Mouse (Mus musculus): ENCODE measurements around the gene Fam124b.

The Fam124b gene

GRCm38 (mm10) chr1:80177651-80178382, 40.5 kb downstream of the Fam124b start:
- no peak for DNase-seq (ENCODE audit: low spot score)

GRCm38 (mm10) chr1:80167706-80168105, 50.6 kb downstream of the Fam124b start:
- no peak for DNase-seq (ENCODE audit: low spot score)

GRCm38 (mm10) chr1:80166577-80166976, 51.7 kb downstream of the Fam124b start:
- DNase-seq (ENCODE audit: low spot score) = no peak

GRCm38 (mm10) chr1:80165391-80165790, 52.9 kb downstream of the Fam124b start:
- no peak for DNase-seq (ENCODE audit: low spot score)

GRCm38 (mm10) chr1:80162943-80163342, 55.3 kb downstream of the Fam124b start:
- DNase-seq (ENCODE audit: low spot score) = no peak

GRCm38 (mm10) chr1:80159586-80159985, 58.7 kb downstream of the Fam124b start:
- no peak for DNase-seq (ENCODE audit: low spot score)

- no peak for DNase-seq (ENCODE audit: low spot score)
Observed at GRCm38 (mm10) chr1:80154902-80155301, 63.4 kb downstream of the Fam124b start.

GRCm38 (mm10) chr1:80153125-80153716, 65.1 kb downstream of the Fam124b start:
- no peak for DNase-seq (ENCODE audit: low spot score)

GRCm38 (mm10) chr1:80150681-80151080, 67.6 kb downstream of the Fam124b start:
- no peak for DNase-seq (ENCODE audit: low spot score)

All from adipocyte (in vitro differentiated cells).